Mouse (Mus musculus) thymus, postnatal 14 days (tissue): Measurements from ENCODE around the gene Ssbp4.

ENCODE experiments used
- DNase-seq: peaks from one replicate; pipeline ENCODE4 v3.0.0; 2021

Gene Ssbp4

DNA sequence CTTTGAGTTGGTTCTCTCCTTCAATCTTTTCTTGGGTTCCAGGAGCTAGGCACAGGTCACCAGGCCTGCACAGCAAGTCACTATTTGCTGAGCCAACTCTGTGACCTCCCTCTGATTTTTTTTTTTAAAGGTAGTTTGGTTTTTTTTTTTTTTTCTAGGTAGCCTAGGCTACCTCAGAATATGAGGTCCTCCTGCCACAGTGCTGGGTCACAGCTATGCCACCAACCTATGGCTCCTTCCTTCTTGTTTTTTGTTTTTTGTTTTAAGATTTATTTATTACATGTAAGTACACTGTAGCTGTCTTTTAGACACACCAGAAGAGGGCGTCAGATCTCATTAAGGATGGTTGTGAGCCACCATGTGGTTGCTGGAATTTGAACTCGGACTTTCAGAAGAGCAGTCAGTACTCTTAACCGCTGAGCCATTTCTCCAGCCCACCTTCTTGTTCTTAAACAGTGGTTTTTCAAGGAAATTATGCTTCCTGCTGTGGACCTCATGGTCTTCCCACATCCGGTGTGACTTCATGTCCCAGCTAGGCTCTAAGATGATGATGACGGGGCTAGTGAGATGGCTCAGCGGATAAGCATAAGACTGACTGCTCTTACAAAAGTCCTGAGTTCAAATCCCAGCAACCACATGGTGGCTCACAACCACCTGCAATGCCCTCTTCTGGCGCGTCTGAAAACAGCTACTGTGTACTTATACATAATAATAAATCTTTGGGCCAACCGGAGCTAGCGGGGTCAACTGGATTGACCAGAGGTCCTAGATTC lies 59.1 kb downstream of the Ssbp4 start:
- DNase-seq = peak; percentile 37

DNA sequence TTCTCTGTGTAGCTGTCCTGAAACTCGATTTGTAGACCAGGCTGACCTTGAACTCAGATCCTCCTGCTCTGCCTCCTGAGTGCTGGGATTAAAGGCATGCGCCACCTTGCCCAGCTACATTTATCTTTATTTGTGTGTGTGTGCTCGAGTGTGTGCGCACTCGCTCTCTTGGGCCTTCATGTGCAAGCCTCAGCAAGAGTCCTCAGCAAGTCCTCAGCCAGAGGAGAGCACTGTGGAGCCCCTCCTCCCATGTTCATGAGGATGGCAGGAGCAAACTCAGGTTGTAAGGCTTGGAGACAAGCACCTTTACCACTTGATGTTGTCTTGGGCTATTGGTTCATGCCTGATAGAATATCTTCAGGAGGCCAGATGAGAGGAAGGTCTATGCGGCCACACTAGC lies 60.9 kb downstream of the Ssbp4 start:
- no peak for DNase-seq
